Mouse (Mus musculus): ENCODE data around the gene G430095P16Rik. TPM values are rescaled to one million over a fixed set of nuclear protein-coding genes. Genes with fewer than 3 reads are reported as not detected.
A peak's percentile ranks its signal among the peaks of the same experiment; 100 is the strongest.

The G430095P16Rik gene
- polyA plus RNA-seq, 1 experiment from 2014 or later = 4.8 TPM

DNA sequence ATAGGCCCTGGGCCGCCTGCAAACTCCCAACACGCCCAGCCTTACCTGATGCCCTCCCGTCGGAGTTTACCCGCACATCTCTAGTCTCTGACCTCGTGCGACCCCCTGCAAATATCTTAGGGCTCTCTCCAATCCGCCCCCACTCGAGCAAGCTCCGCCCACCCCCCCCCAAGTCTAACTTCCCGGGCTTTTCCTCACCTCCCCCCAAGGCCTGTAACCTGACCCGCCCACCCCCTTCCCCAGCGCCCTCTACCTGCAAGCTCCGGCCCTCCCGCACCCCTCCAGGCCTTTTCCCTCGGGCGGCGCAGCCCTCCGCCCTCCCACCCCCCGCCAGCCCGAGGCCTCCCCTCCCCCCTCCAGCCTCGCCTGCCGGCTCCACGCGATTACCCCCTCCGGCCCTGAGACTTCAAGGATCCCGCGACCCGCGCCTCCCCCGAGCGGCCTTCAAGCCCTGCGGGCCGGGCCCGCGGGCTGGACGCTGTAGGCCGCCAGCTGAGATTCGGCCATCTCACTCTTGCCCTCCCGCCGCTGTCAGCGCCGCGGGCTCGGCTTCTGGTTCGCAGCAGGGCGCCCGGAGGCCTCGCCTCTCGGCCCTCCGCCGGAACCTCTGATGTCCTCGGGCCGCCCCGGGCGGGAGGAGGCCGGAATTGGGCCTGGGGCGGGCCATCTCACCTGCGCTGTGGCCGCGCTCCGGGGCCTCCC, 35.7 kb upstream of the G430095P16Rik start:
- Histone ChIP-seq H3K4me2 (ENCODE audit: low read depth, low read length) (peak overlapping the region; percentile 94), H3K27ac (ENCODE audit: low read depth) (peak overlapping the region; percentile 89), H3K9ac (replicated peaks) (peak overlapping the region; percentile 93), H3K27me3 (ENCODE audit: insufficient read depth, low read length) (no peaks in the 10 kb centered on the region), H3K4me3 (ENCODE audit: low read depth, low read length) (peak overlapping the region; percentile 91), H3K36me3 (replicated peaks; ENCODE audit: insufficient read depth, low read length) (peaks cover 9% of the 10 kb centered on the region), H3K4me1 (ENCODE audit: insufficient read depth) (peaks cover 38% of the 10 kb centered on the region), H3K9me3 (ENCODE audit: low read length) (no peaks in the 10 kb centered on the region)
- 3% methylated on average over 40 of the region's 62 CpGs for WGBS (ENCODE audit: insufficient replicate concordance)
- TF ChIP-seq CTCF (IDR thresholded peaks at IDR 0.05; ENCODE audit: low read depth) (peak; percentile 20; the same call in 1 of the 2 replicates), EP300 (IDR thresholded peaks at IDR 0.05; ENCODE audit: low read depth) (no peak)
- ATAC-seq (peak; percentile 45), DNase-seq (peak; percentile 67)

DNA sequence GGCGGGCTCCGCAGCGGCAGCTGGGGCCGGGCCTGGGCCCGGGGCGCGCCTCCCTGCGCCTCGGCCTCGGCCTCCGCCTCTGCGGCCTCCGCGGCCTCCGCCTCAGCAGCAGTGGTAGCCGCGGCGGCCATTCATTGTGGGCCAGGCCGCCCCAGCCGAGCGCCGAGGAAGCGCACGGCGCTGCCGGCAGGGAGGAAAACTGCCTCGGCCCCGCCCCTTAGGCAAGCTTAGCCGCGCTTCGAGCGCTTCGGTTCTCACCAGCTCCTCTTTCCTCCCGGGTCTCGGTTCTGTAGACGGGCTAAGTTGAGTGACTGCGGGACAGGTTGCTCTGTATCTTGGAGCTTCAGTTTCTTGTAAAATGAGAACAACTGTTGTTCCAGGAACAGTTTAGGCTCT, 35.1 kb upstream of the G430095P16Rik start, which contains the start of gene Nacc1:
TSS of gene Nacc1 (minus strand) at position 158 of the 396 bp plus-strand sequence.
- H3K4me1 ChIP-seq (ENCODE audit: insufficient read depth) = peaks cover 38% of the 10 kb centered on the region

DNA sequence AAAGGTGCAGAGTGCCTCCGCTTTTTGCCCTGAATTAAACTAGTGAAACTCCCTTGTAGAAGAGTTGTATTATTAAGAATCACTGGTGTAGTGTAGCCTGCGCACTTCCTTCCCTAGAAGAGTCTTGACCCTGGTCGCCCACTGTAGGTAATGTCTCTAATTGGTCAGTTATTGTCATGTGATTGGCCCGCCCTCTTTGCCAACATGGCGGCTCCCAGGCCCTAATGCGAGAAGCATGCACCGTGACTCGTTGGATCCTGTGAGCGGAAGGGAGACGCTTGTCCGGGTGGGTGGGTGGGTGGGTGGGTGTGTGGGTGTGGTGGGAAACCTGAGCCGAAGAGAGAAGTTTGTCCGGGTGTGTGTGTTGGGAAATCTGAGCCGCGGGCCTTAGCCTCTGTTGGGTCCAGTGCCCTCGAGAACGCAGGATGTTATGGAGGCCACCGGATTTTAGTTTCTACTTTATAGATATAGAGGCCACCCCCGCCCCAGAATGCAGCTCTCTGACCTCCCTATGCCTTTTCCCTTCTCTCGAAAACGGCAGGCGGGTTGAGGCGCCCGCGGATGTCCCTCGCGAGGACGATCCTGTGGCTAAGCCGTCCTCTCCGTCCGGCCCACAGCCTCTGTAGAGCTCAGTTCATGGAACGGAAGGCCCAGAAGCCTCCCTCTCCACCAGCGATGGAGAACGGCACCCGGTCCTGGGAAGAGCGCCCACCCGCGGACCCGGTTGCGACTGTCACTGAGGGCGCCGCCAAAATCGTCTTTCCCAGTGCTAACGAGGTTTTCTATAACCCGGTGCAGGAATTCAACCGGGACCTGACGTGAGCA, 33.5 kb upstream of the G430095P16Rik start:
- no peaks in the 10 kb centered on the region for H3K27me3 ChIP-seq (ENCODE audit: insufficient read depth, low read length)
- peak overlapping the region; percentile 64 for H3K27ac ChIP-seq (ENCODE audit: low read depth)
- peak; percentile 81 for ATAC-seq
- peak overlapping the region; percentile 97 for H3K4me2 ChIP-seq (ENCODE audit: low read depth, low read length)
- under 1% methylated on average over 47 of the region's 47 CpGs for WGBS (ENCODE audit: insufficient replicate concordance)
- H3K4me1 ChIP-seq (ENCODE audit: insufficient read depth) = peaks cover 38% of the 10 kb centered on the region
- TF ChIP-seq EP300 (IDR thresholded peaks at IDR 0.05; ENCODE audit: low read depth) = no peak
- peak; percentile 35 for TF ChIP-seq CTCF (IDR thresholded peaks at IDR 0.05; ENCODE audit: low read depth)
- H3K9me3 ChIP-seq (ENCODE audit: low read length) = no peaks in the 10 kb centered on the region
- H3K36me3 ChIP-seq (replicated peaks; ENCODE audit: insufficient read depth, low read length) = peaks cover 13% of the 10 kb centered on the region
- peak overlapping the region; percentile 75 for H3K9ac ChIP-seq (replicated peaks)
- DNase-seq = peak; percentile 89
- H3K4me3 ChIP-seq (ENCODE audit: low read depth, low read length) = peak overlapping the region; percentile 80

More for the DNA sequence above, 35.1 kb upstream of the G430095P16Rik start, which contains the start of gene Nacc1:
- Histone ChIP-seq H3K9ac (replicated peaks) (peak within 1 kb of the TSS; percentile 93), H3K4me2 (ENCODE audit: low read depth, low read length) (peak within 1 kb of the TSS; percentile 97), H3K4me3 (ENCODE audit: low read depth, low read length) (peak within 1 kb of the TSS; percentile 91), H3K27ac (ENCODE audit: low read depth) (peak within 1 kb of the TSS; percentile 89), H3K9me3 (ENCODE audit: low read length) (no peaks in the 10 kb centered on the region), H3K27me3 (ENCODE audit: insufficient read depth, low read length) (no peaks in the 10 kb centered on the region), H3K36me3 (replicated peaks; ENCODE audit: insufficient read depth, low read length) (peaks cover 4% of the 10 kb centered on the region)
- ATAC-seq (peak; percentile 84), DNase-seq (peak; percentile 91)
- WGBS (ENCODE audit: insufficient replicate concordance) = 0% methylated on average over 30 of the region's 37 CpGs
- no peak for TF ChIP-seq EP300 (IDR thresholded peaks at IDR 0.05; ENCODE audit: low read depth)
- peak; percentile 24 for TF ChIP-seq CTCF (IDR thresholded peaks at IDR 0.05; ENCODE audit: low read depth)

DNA sequence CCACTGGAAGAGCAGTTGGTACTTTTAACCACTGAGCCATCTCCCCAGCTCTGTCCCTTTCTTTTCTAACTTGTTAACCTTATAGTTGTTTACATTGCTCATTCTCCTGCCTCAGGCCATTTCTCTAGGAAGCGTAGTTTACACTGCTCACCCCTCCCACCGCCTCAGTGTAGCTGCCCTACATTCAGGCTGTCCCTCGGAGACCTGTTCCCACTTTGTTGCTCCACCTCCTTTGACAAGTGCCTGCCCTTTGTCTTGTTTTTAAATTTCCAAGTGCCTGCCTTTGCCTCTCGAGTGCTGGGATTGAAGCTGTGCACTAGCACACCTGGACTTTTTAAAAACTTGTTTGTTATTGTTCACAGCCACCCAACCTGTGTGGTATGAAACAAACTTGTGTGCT, 29.5 kb upstream of the G430095P16Rik start:
- no peak for DNase-seq
- Histone ChIP-seq H3K27ac (ENCODE audit: low read depth) (no peak overlapping the region), H3K36me3 (replicated peaks; ENCODE audit: insufficient read depth, low read length) (peaks cover 42% of the 10 kb centered on the region), H3K4me2 (ENCODE audit: low read depth, low read length) (no peak overlapping the region), H3K27me3 (ENCODE audit: insufficient read depth, low read length) (no peaks in the 10 kb centered on the region), H3K4me3 (ENCODE audit: low read depth, low read length) (no peak overlapping the region), H3K4me1 (ENCODE audit: insufficient read depth) (peaks cover 22% of the 10 kb centered on the region), H3K9me3 (ENCODE audit: low read length) (no peaks in the 10 kb centered on the region), H3K9ac (replicated peaks) (no peak overlapping the region)
- no peak for ATAC-seq
- TF ChIP-seq CTCF (IDR thresholded peaks at IDR 0.05; ENCODE audit: low read depth) (no peak), EP300 (IDR thresholded peaks at IDR 0.05; ENCODE audit: low read depth) (no peak)
- 83% methylated on average over 4 of the region's 4 CpGs for WGBS (ENCODE audit: insufficient replicate concordance)

DNA sequence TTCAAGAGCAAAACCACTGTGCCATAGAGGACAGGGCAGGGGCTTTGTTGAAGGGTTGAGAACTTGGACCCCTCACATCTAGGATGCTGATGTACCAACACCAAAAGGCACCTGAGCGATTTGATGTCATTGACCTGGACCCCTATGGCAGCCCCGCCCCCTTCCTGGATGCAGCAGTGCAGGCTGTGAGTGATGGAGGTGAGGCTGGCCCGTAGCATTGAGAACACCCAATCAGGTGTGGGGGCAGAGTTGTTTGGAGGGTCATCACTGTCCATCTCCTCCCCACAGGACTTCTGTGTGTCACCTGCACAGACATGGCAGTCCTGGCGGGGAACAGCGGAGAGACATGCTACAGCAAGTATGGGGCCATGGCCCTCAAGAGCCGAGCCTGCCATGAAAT, 27.7 kb upstream of the G430095P16Rik start:
- ATAC-seq = no peak
- peaks cover 50% of the 10 kb centered on the region for H3K36me3 ChIP-seq (replicated peaks; ENCODE audit: insufficient read depth, low read length)
- DNase-seq = no peak
- peaks cover 22% of the 10 kb centered on the region for H3K4me1 ChIP-seq (ENCODE audit: insufficient read depth)
- H3K27me3 ChIP-seq (ENCODE audit: insufficient read depth, low read length) = no peaks in the 10 kb centered on the region
- no peak overlapping the region for H3K9ac ChIP-seq (replicated peaks)
- TF ChIP-seq EP300 (IDR thresholded peaks at IDR 0.05; ENCODE audit: low read depth) (no peak), CTCF (IDR thresholded peaks at IDR 0.05; ENCODE audit: low read depth) (no peak)
- H3K27ac ChIP-seq (ENCODE audit: low read depth) = no peak overlapping the region
- H3K4me2 ChIP-seq (ENCODE audit: low read depth, low read length) = no peak overlapping the region
- WGBS (ENCODE audit: insufficient replicate concordance) = 78% methylated on average over 6 of the region's 6 CpGs
- no peaks in the 10 kb centered on the region for H3K9me3 ChIP-seq (ENCODE audit: low read length)
- no peak overlapping the region for H3K4me3 ChIP-seq (ENCODE audit: low read depth, low read length)

All from liver, postnatal 0 days (tissue).